ENCODE assay signal across 20 mouse cellular contexts in the genomic region with DNA sequence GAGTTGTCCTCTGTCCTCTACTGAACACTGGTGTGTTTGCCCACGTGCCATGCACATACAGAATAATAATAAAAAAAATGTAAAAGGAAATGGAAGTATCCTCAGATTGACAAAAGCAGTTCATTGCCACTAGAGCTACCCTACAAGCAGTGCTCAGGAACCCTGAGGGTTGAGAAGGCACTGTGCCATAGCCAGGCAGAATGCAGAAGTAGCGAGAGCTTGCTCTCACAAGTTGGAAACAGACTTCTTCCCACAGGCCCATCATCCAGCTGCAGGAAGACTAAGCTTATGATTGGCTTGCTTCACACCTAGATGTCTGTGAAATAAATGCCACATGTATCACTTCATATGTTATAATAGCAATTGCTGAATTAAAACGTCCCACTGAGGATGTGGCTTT. TPM values are rescaled to one million over a fixed set of nuclear protein-coding genes. Genes with fewer than 3 reads are reported as not detected.
"Had no signal": no experiment of that assay in that cellular context is flagged by ENCODE, and none has a peak within 500 bp of the region (broad histone marks: within the 10 kb centered on the region; RNA-seq: fewer than 3 reads in every experiment).

No protein-coding gene starts in this region.

- H3K4me2 ChIP-seq: lung, embryonic 15.5 days; midbrain, embryonic 12.5 days; neural tube, embryonic 13.5 days; neural tube, embryonic 15.5 days had no signal

- ATAC-seq: lung, postnatal 0 days; midbrain, embryonic 16.5 days had no signal

- H3K4me3 ChIP-seq: lung, embryonic 15.5 days; midbrain, embryonic 10.5 days; midbrain, embryonic 12.5 days; myocyte; neural tube, embryonic 13.5 days; neural tube, embryonic 15.5 days had no signal

- H3K4me1 ChIP-seq: midbrain, embryonic 10.5 days; midbrain, embryonic 12.5 days; neural tube, embryonic 13.5 days; neural tube, embryonic 15.5 days had no signal

- H3K27ac ChIP-seq: lung, embryonic 15.5 days; midbrain, embryonic 10.5 days; midbrain, embryonic 12.5 days; neural tube, embryonic 13.5 days; neural tube, embryonic 15.5 days had no signal

- DNase-seq: lung, adult 18-20 months; lung, postnatal 4 days; midbrain, embryonic 14.5 days; retina, postnatal 1 day; right cerebral cortex, adult 18-20 months; right cerebral cortex, postnatal 4 days; spleen, adult 18-20 months; thymus, adult 18-20 months; thymus, postnatal 14 days; thymus, postnatal 36 days had no signal

- H3K27me3 ChIP-seq: lung, embryonic 15.5 days; midbrain, embryonic 12.5 days; neural tube, embryonic 13.5 days; neural tube, embryonic 15.5 days had no signal

- H3K9me3 ChIP-seq: lung, embryonic 15.5 days; midbrain, embryonic 10.5 days; midbrain, embryonic 12.5 days; neural tube, embryonic 13.5 days; neural tube, embryonic 15.5 days had no signal

- H3K9ac ChIP-seq: lung, embryonic 15.5 days; midbrain, embryonic 12.5 days; neural tube, embryonic 13.5 days; neural tube, embryonic 15.5 days had no signal

RNA-seq across cellular contexts. Expression of gene Meltf, which starts 11.7 kb away (rescaled TPM):
- polyA plus RNA-seq: lung, postnatal 0 days; myocyte; neural tube, embryonic 11.5 days; small intestine, adult 2 months had no signal
